Mouse (Mus musculus): Measurements from ENCODE around the gene Nudt15. TPM values are rescaled to one million over a fixed set of nuclear protein-coding genes. Genes with fewer than 3 reads are reported as not detected.
"Not testable (repeated sequence)": the region's sequence is repeated elsewhere in the genome, so short reads cannot be mapped to it uniquely, and the experiment has no call there.

Nudt15 gene
- 10.3 and 12.3 TPM in 2 replicates for polyA plus RNA-seq (2016; fragmentation: Nextera tagmentation; extraction: Ambion mirVana)

DNA sequence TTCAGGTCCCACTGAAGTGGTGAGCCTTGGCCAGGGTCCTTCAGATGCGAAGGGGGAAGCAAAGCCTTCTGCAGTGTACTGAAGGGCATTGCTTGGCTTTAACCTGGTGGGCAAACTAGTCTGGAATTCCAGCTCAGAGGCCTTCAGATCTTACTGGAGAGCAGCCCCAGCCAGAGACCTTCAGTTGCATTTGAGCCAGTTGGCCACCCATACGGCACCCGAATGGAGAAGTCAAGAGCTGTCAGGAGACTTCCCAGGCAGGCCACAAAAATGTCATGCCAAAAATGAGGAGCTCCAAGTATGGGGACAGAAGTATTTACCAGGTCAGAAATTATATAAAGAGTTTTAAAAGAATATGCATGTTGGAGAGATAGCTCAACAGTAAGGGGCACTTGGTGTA is at the start of gene Nudt15:
Gene Nudt15 (minus strand): TSS at position 192 of the 400 bp plus-strand sequence.
- Histone ChIP-seq H3K4me3 (no peak within 1 kb of the TSS), H3K4me1 (no peaks in the 10 kb centered on the region), H3K27ac (no peak within 1 kb of the TSS), H3K27me3 (replicated peaks) (no peaks in the 10 kb centered on the region), H3K9me3 (no peaks in the 10 kb centered on the region), H3K36me3 (no peaks in the 10 kb centered on the region), H3K9ac (no peak within 1 kb of the TSS), H3K4me2 (replicated peaks) (no peak within 1 kb of the TSS)
- WGBS: 94% methylated on average over 3 of the region's 3 CpGs
- ATAC-seq (ENCODE audit: low FRiP score, low read depth): no peak

DNA sequence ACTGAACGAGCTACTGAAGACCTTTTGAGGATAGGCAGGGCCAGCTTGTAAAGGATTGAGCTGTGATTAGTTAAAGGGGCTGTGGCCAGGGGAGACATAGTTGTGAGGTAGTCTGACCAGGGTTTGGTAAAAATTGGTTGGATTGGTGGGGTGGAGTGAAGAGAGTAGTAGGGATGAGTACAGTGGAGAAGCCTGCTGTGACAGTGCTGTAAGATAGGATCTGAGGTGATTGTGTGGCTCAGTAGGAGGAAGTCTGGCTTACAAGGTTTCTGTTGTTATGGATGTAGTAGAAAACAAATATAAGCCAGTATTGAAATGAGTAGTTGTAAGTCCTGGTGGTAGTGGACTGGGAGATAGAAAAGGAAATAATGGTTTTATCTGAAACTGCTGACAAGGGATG is 44.1 kb upstream of the Nudt15 start:
- Histone ChIP-seq H3K27me3 (replicated peaks) (no peaks in the 10 kb centered on the region), H3K36me3 (peaks cover 42% of the 10 kb centered on the region), H3K9me3 (no peaks in the 10 kb centered on the region), H3K4me3 (no peak overlapping the region), H3K4me1 (no peaks in the 10 kb centered on the region), H3K4me2 (replicated peaks) (no peak overlapping the region), H3K27ac (no peak overlapping the region), H3K9ac (no peak overlapping the region)
- 64% methylated on average over 1 of the region's 1 CpGs for WGBS
- ATAC-seq (ENCODE audit: low FRiP score, low read depth): no peak

DNA sequence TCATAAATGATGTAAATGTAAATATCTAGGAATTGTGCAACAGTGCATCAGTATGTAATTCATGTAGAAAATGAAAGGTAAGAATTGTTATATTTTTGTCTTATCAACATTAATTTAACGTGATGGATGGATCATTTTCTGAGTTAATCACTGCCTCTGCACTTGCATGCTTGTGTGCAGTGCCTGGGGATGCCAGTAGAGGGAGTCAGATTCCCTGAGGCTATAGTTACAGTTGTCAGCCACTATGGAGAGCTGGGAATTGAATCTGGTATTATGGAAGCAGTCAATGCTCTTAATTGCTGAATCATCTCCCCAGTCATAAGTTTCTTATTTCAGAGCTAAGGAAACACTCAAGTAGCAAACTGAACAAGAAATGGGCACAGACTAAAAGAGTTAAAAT is 40.0 kb upstream of the Nudt15 start:
- no peaks in the 10 kb centered on the region for H3K4me1 ChIP-seq
- 72% methylated on average over 1 of the region's 1 CpGs for WGBS
- H3K9ac ChIP-seq: no peak overlapping the region
- no peak overlapping the region for H3K4me2 ChIP-seq (replicated peaks)
- H3K9me3 ChIP-seq: no peaks in the 10 kb centered on the region
- H3K27ac ChIP-seq: no peak overlapping the region
- H3K36me3 ChIP-seq: peaks cover 26% of the 10 kb centered on the region
- ATAC-seq (ENCODE audit: low FRiP score, low read depth): no peak
- no peaks in the 10 kb centered on the region for H3K27me3 ChIP-seq (replicated peaks)
- H3K4me3 ChIP-seq: no peak overlapping the region

DNA sequence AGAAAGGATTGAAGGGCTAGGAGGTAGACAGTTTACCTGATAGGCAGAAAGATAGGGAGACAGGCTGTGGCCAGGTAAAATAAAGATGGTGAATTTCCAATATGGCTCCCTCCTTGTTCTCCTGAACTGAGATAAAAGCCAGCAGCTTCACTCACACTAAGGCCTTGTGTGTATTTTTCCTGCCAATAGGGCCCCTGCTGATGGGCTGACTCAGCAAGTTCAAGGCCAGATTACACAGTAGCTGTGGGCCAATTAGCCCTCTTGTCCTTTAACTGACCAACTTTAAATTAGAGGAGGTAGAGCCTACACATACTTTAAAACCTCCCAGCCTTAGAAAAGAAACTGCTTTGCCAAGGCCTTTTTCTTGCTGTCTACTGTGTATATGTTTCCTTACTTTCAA is 28.3 kb upstream of the Nudt15 start:
- no peak overlapping the region for H3K4me2 ChIP-seq (replicated peaks)
- no peak overlapping the region for H3K4me3 ChIP-seq
- no peaks in the 10 kb centered on the region for H3K4me1 ChIP-seq
- no peaks in the 10 kb centered on the region for H3K9me3 ChIP-seq
- H3K9ac ChIP-seq: no peak overlapping the region
- no peak for ATAC-seq (ENCODE audit: low FRiP score, low read depth)
- H3K27me3 ChIP-seq (replicated peaks): no peaks in the 10 kb centered on the region
- H3K27ac ChIP-seq: no peak overlapping the region
- peaks cover 22% of the 10 kb centered on the region; the same call in 1 of the 2 replicates for H3K36me3 ChIP-seq

DNA sequence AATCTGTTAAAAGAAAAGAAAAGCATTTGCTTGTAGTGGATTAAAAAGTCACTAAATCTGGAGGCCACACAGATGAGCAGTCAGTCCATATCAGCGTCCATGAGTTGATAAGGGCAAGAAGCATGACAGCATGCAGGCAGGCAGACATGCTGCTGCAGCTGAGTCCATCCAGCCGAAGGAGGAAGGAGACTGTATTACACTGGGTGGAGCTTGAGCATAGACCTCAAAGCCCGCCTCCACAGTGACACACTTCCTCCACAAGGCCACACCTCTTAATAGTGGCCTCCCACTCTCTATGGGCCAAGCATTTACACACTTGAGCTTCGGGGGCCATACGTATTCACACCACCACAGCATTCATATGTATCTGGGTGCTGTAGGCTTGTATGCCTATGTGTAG is 26.0 kb upstream of the Nudt15 start:
- Histone ChIP-seq H3K4me2 (replicated peaks) (no peak overlapping the region), H3K27ac (no peak overlapping the region), H3K9me3 (no peaks in the 10 kb centered on the region), H3K4me3 (no peak overlapping the region), H3K27me3 (replicated peaks) (no peaks in the 10 kb centered on the region), H3K9ac (no peak overlapping the region), H3K4me1 (no peaks in the 10 kb centered on the region), H3K36me3 (peaks cover 23% of the 10 kb centered on the region; the same call in 1 of the 2 replicates)
- ATAC-seq (ENCODE audit: low FRiP score, low read depth): no peak
- 92% methylated on average over 5 of the region's 5 CpGs for WGBS

DNA sequence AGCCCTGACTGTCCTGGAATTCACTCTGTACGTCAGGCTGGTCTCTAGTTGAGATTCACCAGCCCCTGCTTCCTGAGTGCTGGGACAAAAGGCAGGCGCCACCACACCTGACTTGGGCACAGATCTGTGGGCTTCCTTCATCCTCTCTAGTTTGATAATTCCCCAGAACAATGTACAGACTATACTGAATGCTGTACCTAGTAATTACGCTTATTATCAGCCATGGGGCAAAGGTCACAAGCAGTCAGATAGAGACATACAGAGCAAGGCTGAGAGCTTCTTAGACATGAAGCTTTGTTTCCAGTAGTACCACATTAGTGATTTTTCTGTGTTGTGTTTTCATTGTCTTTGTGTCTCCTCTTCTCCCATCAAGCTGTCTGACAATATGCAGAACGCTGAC is 23.1 kb upstream of the Nudt15 start:
- no peak overlapping the region for H3K4me2 ChIP-seq (replicated peaks)
- no peaks in the 10 kb centered on the region for H3K4me1 ChIP-seq
- H3K27me3 ChIP-seq (replicated peaks): no peaks in the 10 kb centered on the region
- ATAC-seq (ENCODE audit: low FRiP score, low read depth): no peak
- 92% methylated on average over 4 of the region's 4 CpGs for WGBS
- H3K4me3 ChIP-seq: no peak overlapping the region
- H3K36me3 ChIP-seq: peaks cover 21% of the 10 kb centered on the region; the same call in 1 of the 2 replicates
- H3K9me3 ChIP-seq: no peaks in the 10 kb centered on the region
- H3K27ac ChIP-seq: no peak overlapping the region
- no peak overlapping the region for H3K9ac ChIP-seq

DNA sequence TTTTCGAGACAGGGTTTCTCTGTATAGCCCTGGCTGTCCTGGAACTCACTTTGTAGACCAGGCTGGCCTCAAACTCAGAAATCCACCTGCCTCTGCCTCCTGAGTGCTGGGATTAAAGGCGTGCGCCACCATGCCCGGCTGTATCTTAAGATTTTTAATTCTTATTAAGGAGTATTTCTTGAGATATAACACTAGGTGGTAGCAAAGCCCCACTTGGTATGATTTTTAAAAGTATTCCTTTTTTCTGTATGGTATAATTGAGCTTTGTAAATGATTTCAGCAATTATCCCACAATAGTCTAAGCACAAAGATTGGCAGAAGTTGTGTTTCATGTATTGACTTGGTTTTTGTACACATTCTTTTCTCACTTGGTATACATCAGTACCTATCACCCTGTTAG is 21.8 kb upstream of the Nudt15 start:
- H3K4me3 ChIP-seq; H3K27ac ChIP-seq; H3K9ac ChIP-seq; H3K9me3 ChIP-seq; ATAC-seq (ENCODE audit: low FRiP score, low read depth); H3K4me1 ChIP-seq; H3K4me2 ChIP-seq (replicated peaks); H3K27me3 ChIP-seq (replicated peaks): not testable (repeated sequence)
- WGBS: 95% methylated on average over 4 of the region's 4 CpGs
- H3K36me3 ChIP-seq: peaks cover 19% of the 10 kb centered on the region; the same call in 1 of the 2 replicates

DNA sequence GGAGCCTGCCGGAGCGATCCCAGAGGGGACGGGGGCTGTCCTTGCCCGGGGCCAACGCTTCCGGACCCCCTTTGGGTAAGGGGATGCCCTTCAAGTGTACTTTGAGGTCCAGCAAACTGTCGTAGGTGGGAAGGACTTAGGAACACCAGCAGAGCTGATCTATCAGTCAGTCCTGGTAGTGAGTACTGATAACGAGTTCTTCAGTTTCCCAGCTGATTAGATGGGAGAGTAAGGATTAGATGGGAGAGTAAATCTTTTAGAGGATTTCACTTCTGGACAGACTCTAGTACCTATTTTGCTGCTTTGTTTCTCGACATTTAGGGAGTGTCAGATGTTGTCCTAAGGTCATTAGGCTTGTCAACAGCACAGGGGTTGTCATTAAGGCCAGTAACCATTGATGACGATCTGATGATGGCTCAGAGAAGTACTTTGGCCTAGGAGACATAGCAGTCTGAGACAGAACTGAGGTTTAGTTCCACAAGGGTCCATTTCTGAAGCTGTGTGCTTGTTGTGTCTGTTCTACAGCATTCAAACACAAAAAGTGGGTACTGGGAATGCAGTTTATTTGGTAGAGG is 5.2 kb upstream of the Nudt15 start:
- H3K4me3 ChIP-seq: peak overlapping the region; percentile 100
- 1% methylated on average over 10 of the region's 10 CpGs for WGBS
- ATAC-seq (ENCODE audit: low FRiP score, low read depth): no peak
- peak overlapping the region; percentile 85 for H3K4me2 ChIP-seq (replicated peaks)
- no peaks in the 10 kb centered on the region for H3K27me3 ChIP-seq (replicated peaks)
- peaks cover 7% of the 10 kb centered on the region for H3K4me1 ChIP-seq
- peaks cover 11% of the 10 kb centered on the region; the same call in 1 of the 2 replicates for H3K36me3 ChIP-seq
- peak overlapping the region; percentile 68 for H3K27ac ChIP-seq
- no peaks in the 10 kb centered on the region for H3K9me3 ChIP-seq
- peak overlapping the region; percentile 98 for H3K9ac ChIP-seq

DNA sequence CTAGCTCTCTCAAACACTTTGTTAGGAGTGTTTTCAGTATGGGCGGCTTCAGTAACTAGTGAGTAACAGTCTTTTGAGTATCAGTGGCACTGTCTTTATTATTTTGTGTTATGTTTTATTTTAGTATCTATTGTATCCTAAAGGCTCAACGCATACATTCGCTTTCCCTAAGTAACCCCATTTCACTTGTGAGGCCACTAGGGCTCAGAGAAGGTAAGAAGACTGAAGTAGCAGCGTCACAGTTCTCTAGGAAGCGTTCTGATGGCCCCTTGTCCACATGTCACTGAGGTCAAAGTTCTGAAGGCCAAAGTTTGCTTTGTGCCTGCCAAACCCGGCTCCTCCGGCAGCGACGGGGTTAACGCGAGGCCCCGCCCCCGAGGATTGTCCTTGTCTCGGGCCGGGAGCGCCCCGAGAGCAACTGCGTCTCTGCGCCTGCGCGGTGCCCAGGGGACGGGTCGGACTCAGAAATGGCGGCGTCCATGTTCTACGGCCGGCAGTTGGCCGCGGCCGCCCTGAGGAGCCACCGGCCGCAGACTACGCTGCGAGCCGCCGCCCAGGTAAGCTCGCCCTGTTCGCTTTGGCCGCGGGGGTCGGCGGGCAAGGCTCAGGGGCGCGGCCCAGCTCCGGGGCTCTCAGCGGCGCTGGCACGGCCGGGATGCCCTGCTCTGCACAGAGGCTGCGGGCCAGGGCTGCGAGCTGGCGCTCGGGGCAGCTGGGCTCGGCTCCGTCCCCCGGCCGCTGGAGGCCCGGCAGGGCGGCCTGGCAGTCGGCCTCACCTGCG is 4.5 kb upstream of the Nudt15 start:
- peak overlapping the region; percentile 98 for H3K9ac ChIP-seq
- peak; percentile 96 for ATAC-seq (ENCODE audit: low FRiP score, low read depth)

DNA sequence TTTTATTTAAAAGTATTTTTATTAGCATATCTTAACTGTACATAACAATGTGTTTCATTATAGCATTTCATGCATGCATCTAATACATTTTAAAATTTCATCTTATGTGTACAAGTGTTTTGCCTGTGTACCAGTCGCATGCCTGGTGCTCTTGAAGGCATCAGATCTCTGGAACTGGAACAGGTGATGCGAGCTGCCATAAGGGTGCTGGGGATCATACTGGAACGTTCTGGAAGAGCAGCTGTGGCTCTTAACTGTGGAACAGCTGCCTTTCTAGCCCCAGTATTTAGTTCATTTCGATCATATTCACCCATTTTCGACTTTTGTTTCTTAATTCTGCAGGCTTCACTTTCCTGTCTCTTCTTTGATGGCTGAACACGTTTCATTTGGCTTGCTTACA is 3.1 kb upstream of the Nudt15 start:
- ATAC-seq (ENCODE audit: low FRiP score, low read depth): no peak
- Histone ChIP-seq H3K27ac (no peak overlapping the region), H3K27me3 (replicated peaks) (no peaks in the 10 kb centered on the region), H3K4me2 (replicated peaks) (no peak overlapping the region), H3K4me1 (peaks cover 7% of the 10 kb centered on the region), H3K36me3 (peaks cover 10% of the 10 kb centered on the region; the same call in 1 of the 2 replicates), H3K9ac (no peak overlapping the region), H3K4me3 (no peak overlapping the region), H3K9me3 (no peaks in the 10 kb centered on the region)
- 86% methylated on average over 6 of the region's 6 CpGs for WGBS

More for the DNA sequence above, 4.5 kb upstream of the Nudt15 start:
- Histone ChIP-seq H3K27me3 (replicated peaks) (no peaks in the 10 kb centered on the region), H3K4me3 (peak overlapping the region; percentile 100), H3K9me3 (no peaks in the 10 kb centered on the region), H3K27ac (peak overlapping the region; percentile 68), H3K4me1 (peaks cover 7% of the 10 kb centered on the region), H3K36me3 (peaks cover 11% of the 10 kb centered on the region; the same call in 1 of the 2 replicates), H3K4me2 (replicated peaks) (peak overlapping the region; percentile 85)
- 4% methylated on average over 61 of the region's 61 CpGs for WGBS

DNA sequence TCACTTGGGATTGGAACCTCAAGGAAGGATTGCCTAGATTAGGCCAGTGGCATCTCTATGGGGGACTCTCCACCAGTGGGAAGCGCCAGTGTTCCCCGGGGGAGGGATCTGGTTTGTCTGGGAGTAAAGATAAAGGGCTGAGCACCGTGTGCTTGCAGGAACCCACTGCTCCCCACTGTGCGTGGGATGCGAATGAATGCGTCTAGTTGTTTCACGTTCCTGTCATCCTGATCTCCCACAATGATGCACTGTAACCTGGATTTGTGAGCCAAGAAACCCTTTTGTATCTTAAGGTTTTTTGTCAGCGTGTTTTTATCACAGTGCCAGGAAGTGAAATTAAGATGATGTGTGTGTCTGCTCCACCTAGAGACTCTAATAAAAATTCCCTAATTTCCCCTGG is 2.7 kb upstream of the Nudt15 start:
- Histone ChIP-seq H3K4me1 (peaks cover 7% of the 10 kb centered on the region), H3K36me3 (peaks cover 5% of the 10 kb centered on the region; the same call in 1 of the 2 replicates), H3K27ac (no peak overlapping the region), H3K27me3 (replicated peaks) (no peaks in the 10 kb centered on the region), H3K4me3 (no peak overlapping the region), H3K9me3 (no peaks in the 10 kb centered on the region), H3K4me2 (replicated peaks) (no peak overlapping the region), H3K9ac (no peak overlapping the region)
- no peak for ATAC-seq (ENCODE audit: low FRiP score, low read depth)
- WGBS: 50% methylated on average over 8 of the region's 8 CpGs

DNA sequence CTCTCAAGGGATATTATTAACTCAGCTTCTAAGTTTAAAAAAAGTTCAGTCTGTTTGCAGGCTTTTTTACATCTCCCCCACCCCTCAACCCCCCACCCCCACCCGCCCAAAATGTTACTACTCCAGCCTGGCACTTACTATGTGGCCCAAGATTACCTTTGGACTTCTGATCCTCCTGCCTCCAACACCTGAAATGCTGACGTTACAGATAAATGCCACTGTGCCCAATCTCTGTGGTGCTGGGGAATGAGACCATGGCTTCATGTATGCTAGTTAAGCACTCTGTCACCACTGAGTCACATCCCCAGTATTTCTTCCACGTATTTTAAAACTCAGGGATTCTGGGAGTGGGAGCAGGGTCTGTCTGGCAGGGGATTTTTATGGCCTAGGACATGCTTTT is 2.2 kb upstream of the Nudt15 start:
- no peak overlapping the region for H3K4me3 ChIP-seq
- no peaks in the 10 kb centered on the region for H3K9me3 ChIP-seq
- no peaks in the 10 kb centered on the region for H3K27me3 ChIP-seq (replicated peaks)
- no peak for ATAC-seq (ENCODE audit: low FRiP score, low read depth)
- H3K4me1 ChIP-seq: peaks cover 7% of the 10 kb centered on the region
- no peak overlapping the region for H3K9ac ChIP-seq
- whole genome bisulfite sequencing: 59% methylated on average over 3 of the region's 3 CpGs
- H3K4me2 ChIP-seq (replicated peaks): no peak overlapping the region
- H3K36me3 ChIP-seq: peaks cover under 1% of the 10 kb centered on the region; the same call in 1 of the 2 replicates
- H3K27ac ChIP-seq: no peak overlapping the region
